ENCODE assay signal across 11 mouse cellular contexts in the genomic region with DNA sequence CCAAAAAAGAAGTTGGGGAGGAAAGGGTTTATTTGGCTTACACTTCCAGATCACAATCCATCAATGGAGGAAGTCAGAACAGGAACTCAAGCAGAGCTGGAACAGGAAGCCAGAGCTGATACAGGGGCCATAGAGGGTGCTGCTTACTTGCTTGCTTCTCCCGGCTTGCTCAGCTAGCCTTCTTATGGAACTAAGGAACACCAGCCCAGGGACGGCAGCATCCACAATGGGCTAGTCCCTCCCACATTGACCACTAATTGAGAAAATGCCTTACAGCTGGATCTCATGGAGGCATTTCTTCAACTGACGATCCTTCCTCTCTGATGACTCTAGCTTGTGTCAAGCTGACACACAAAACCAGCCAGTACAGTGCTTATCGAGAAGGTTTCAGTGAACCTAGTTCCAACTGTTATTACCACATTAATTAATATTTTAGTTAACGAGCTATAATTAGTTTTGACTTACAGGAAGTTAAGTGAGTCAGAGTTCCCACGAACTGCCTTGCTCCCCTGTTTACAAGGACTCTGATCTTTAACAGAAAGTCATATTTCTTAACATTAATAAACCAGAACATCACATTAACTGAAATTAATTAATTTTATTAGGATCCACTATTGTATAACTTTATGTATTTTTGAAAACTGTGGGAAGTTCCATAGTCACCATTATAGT.
DNase-seq lines count a peak whose midpoint lies in the region; ATAC-seq and TF ChIP-seq lines count a peak whose summit lies in the region.
"Had no signal": no experiment of that assay in that cellular context is flagged by ENCODE, and none has a peak within 500 bp of the region (broad histone marks: within the 10 kb centered on the region; RNA-seq: fewer than 3 reads in every experiment).

No protein-coding gene starts in this region.

- no peaks in the 10 kb centered on the region for H3K36me3 ChIP-seq in kidney, embryonic 16.5 days (ENCODE audit: insufficient read depth, low read length)
- H3K36me3 ChIP-seq: forebrain, embryonic 15.5 days; limb, embryonic 15.5 days had no signal

- intact Hi-C loops in heart, postnatal 14 days (cut with DNase I), result no loop called here

- WGBS in kidney, embryonic 16.5 days, result 23% methylated on average over 6 of the region's 6 CpGs

- peak; percentile 27 to 43 for DNase-seq in heart, adult 18-20 months
- DNase-seq in heart, postnatal 14 days, result no peak
- DNase-seq in lung, postnatal 4 days, result peak; percentile 7 to 27
- no peak for DNase-seq in spleen, postnatal 36 days (ENCODE audit: low spot score in 2 of 2)
- DNase-seq in right cerebral cortex, adult 2 months (ENCODE audit: low spot score in 2 of 2), result no peak
- no peak for DNase-seq in B cell, adult 2 months
- DNase-seq: right cerebral cortex, adult 18-20 months had no signal

- ATAC-seq in kidney, embryonic 16.5 days (ENCODE audit: low FRiP score, low TSS enrichment), result peak; percentile 81
- ATAC-seq: forebrain, embryonic 15.5 days had no signal

- H3K4me2 ChIP-seq in kidney, embryonic 16.5 days (replicated peaks; ENCODE audit: low read depth, low read length), result no peak overlapping the region
- H3K4me2 ChIP-seq: forebrain, embryonic 15.5 days; limb, embryonic 15.5 days had no signal

- no peaks in the 10 kb centered on the region for H3K27me3 ChIP-seq in kidney, embryonic 16.5 days (ENCODE audit: insufficient read depth, low read length)
- H3K27me3 ChIP-seq: forebrain, embryonic 15.5 days; limb, embryonic 15.5 days had no signal

- no peaks in the 10 kb centered on the region for H3K9me3 ChIP-seq in kidney, embryonic 16.5 days (ENCODE audit: low read length)
- H3K9me3 ChIP-seq: forebrain, embryonic 15.5 days; limb, embryonic 15.5 days had no signal

- no peak for TF ChIP-seq POLR2A in bone marrow macrophage, adult 2 months (IDR thresholded peaks at IDR 0.05; ENCODE audit: borderline replicate concordance, low read depth, low read length)

- H3K27ac ChIP-seq in bone marrow macrophage, adult 2 months (ENCODE audit: insufficient read depth, low read depth, low read length), result peak overlapping the region; percentile 94
- H3K27ac ChIP-seq in kidney, embryonic 16.5 days (ENCODE audit: low read length), result no peak overlapping the region
- H3K27ac ChIP-seq: forebrain, embryonic 15.5 days; limb, embryonic 15.5 days had no signal

- TF ChIP-seq CTCF in bone marrow macrophage, adult 2 months (IDR thresholded peaks at IDR 0.05; ENCODE audit: low read depth, low read length), result no peak

- peaks cover 12% of the 10 kb centered on the region for H3K4me1 ChIP-seq in bone marrow macrophage, adult 2 months (ENCODE audit: control insufficient read depth, insufficient read depth, low read length)
- H3K4me1 ChIP-seq in kidney, embryonic 16.5 days (ENCODE audit: insufficient read depth, low read length), result peaks cover 8% of the 10 kb centered on the region; the same call in 1 of the 2 replicates
- H3K4me1 ChIP-seq: forebrain, embryonic 15.5 days; limb, embryonic 15.5 days had no signal

- H3K4me3 ChIP-seq in bone marrow macrophage, adult 2 months (ENCODE audit: insufficient read depth, low read length), result peak overlapping the region; percentile 42
- no peak overlapping the region for H3K4me3 ChIP-seq in kidney, embryonic 16.5 days (ENCODE audit: low read length)
- H3K4me3 ChIP-seq: forebrain, embryonic 15.5 days; limb, embryonic 15.5 days had no signal

- no peak overlapping the region for H3K9ac ChIP-seq in kidney, embryonic 16.5 days (replicated peaks; ENCODE audit: low read length)
- H3K9ac ChIP-seq: forebrain, embryonic 15.5 days; limb, embryonic 15.5 days had no signal

Comparison
In these comparisons a context has a peak if more than half of its experiments do, and no peak if none do; other contexts are left out.
1. DNase-seq: peak in heart, adult 18-20 months (2 of 2) and lung, postnatal 4 days (2 of 2); none in heart, postnatal 14 days (0 of 2), spleen, postnatal 36 days (0 of 2), right cerebral cortex, adult 2 months (0 of 2) and B cell, adult 2 months (0 of 2).